Mouse (Mus musculus) bone marrow macrophage, adult 2 months (primary cell): ENCODE measurements at regions not wholly inside any gene's neighbourhood (a gene's known extent, or its start where the extent isn't known, plus 50 kb on each side); places are given as distances from the start of the nearest gene placed in this dataset.

Experiments
- H3K27ac ChIP-seq: 2 replicates; pipeline ENCODE4 v1.5.1; 2012; ENCODE audit warnings: low read depth, low read length; ENCODE audit not compliant: insufficient read depth
- H3K4me1 ChIP-seq: 2 replicates; pipeline ENCODE4 v1.6.1; 2012; ENCODE audit warnings: low read length; ENCODE audit not compliant: control insufficient read depth, insufficient read depth
- H3K4me3 ChIP-seq: 2 replicates; pipeline ENCODE4 v1.5.1; 2012; ENCODE audit warnings: mild to moderate bottlenecking, low read length, moderate library complexity; ENCODE audit not compliant: insufficient read depth
- CTCF ChIP-seq: IDR thresholded peaks from 2 replicates; pipeline ENCODE4 v1.5.1; 2012; ENCODE audit warnings: low read depth, mild to moderate bottlenecking, low read length, moderate library complexity
- POLR2A ChIP-seq: IDR thresholded peaks from 2 replicates; pipeline ENCODE4 v1.6.1; 2012; ENCODE audit warnings: mild to moderate bottlenecking, low read depth, low read length, borderline replicate concordance

DNA sequence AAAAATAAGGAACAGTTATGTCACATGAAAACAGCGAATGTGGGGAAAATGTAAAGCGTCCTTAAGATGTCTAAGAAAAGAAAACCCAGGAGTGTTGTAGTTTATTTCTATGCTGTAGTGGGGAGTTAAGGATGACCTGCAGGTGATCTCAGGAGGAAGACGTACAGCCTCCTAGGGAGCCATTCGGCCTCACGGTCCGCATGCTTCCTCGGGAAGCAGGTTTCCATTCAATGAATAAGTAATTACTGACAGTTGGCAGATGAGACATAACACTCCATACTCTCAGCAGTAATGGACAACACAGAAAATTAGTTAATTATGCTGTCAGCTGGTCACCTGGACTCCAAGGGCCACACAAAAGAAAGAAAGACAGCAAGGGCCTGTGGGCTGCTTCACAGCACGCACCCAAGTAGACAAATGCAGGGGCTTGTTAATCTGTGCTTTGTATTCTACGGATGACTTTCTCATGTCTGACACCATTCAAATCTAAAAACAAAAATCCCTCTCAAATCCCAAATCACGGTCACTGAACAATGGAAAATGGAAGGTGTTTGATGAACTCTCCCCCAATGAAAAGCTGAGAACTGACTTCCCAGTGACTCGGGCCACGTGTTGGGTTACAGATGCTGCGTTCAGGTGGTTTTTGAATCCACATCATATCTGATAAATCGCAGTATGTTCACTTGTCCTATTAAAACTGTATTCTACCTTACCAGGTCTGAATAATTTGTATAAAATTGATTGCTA, 193.5 kb downstream of the Gm11361 start:
- Histone ChIP-seq H3K4me3 (no peak overlapping the region), H3K27ac (no peak overlapping the region), H3K4me1 (no peaks in the 10 kb centered on the region)
- TF ChIP-seq CTCF (no peak), POLR2A (no peak)

DNA sequence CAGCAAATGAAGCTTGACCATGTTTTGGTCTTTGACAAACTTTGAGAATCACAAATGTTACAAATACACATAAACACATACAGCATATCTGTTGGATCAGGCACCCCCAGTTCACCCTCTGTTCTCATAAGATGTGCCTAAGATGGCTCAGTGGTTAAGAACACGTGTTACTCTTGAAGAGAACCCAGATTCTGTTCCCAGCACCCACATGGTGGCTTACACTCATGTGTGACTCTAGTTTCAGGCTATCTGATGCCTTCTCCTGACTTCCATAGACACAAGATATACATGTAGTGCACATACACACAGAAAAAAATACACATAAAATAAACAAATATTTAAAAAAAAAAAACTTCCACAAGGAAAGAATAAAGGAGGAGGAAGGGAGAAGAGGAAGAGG, 191.7 kb downstream of the Gm11361 start:
- Histone ChIP-seq H3K4me1 (no peaks in the 10 kb centered on the region), H3K4me3 (no peak overlapping the region), H3K27ac (no peak overlapping the region)
- no peak for TF ChIP-seq CTCF
- no peak for TF ChIP-seq POLR2A

DNA sequence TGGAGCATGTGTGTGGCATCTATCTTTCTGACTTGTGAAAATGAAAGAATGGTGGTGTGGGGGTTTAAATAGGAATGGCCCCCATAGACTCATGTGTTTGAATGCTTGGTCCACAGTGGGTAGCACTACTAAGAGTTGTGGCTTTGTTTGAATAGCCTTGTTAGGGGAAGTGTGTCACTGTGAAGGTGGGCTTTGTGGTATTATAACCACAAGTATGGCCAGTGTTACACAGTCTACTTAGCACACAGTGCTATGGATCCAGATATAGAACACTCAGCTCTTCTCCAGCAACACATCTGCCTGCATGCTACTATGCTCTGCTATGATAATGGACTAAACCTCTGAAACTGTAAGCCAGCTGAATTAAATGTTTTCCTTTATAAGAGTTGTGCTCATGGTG, 184.9 kb downstream of the Gm11361 start:
- no peak overlapping the region for H3K27ac ChIP-seq
- TF ChIP-seq POLR2A (no peak), CTCF (no peak)
- no peak overlapping the region for H3K4me3 ChIP-seq
- no peaks in the 10 kb centered on the region for H3K4me1 ChIP-seq

DNA sequence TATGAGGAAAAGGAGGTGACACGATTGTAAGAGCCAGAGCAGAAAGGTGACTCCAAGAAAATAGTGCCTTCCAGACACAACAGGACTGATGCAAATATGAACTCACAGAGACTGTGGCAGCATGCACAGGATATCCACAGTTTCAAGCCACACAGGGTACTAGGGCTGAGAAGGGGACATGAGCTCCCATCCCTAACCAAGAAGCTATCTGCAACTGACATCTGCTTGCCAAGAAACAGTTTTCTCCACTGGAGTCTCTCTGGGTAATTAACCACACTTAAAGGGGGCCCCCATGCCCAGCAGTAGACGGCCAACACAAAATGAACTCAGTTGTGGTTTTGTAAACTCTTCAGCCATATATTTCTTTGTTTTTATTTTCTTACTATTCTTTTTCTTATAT, 176.1 kb downstream of the Gm11361 start:
- no peaks in the 10 kb centered on the region for H3K4me1 ChIP-seq
- no peak overlapping the region for H3K4me3 ChIP-seq
- H3K27ac ChIP-seq: no peak overlapping the region
- TF ChIP-seq POLR2A (no peak), CTCF (no peak)

DNA sequence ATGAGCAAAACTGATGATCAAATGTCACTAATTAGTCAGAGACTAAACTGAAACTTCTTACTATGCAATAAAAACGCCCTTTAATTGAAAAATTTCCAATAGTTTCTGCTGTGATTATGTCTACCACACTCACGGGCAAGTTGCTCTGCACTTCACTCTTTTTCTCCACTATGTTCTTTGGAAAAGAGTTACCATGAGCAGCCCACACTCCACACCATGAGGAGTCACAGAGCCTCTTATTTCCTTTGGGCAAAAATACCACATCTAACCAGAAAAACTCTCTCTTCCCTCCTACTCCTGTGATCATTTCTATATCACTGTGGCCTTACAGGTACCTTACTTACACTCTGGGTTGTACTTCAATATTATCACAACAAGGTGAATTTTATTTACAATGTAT, 174.7 kb downstream of the Gm11361 start:
- Histone ChIP-seq H3K27ac (no peak overlapping the region), H3K4me1 (no peaks in the 10 kb centered on the region), H3K4me3 (no peak overlapping the region)
- TF ChIP-seq POLR2A (no peak), CTCF (no peak)

DNA sequence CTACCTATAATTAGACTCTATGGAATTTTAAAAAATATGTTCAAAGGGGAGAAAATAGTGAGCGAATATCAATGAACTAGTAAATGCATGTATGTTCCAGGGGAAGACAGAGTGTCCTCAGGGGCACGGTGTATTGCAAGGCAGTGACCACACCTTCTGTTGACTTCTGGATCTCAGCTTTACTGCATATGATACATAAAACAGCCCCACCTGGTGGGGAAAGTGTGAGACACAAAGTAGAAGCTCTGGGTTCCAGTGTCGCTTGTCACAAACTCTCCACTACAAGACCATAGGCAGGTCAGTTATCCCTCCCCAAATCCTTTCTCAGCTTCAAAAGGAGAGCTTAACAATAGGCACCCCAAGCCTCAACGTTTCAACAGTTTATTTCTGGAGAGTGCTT, 168.8 kb downstream of the Gm11361 start:
- TF ChIP-seq CTCF (no peak), POLR2A (no peak)
- Histone ChIP-seq H3K4me3 (no peak overlapping the region), H3K4me1 (no peaks in the 10 kb centered on the region), H3K27ac (no peak overlapping the region)

DNA sequence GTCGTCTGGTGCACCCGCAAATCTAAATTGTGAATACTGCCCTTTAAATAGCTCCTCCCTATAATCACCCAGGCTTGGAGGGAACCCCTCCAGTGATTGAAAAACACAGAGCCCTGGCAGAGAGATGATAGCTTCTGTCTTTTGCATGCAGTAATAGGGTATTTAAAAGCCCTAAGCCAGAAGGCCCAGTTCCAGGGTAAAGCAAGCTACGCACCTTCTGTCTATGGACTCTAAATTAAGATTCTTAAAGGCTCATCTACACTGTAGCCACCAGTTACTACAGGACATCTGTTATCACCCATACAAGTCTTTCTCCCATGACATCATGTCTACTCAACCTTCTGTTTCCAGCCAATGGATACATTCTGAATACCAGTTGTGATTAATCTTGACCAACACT, 167.8 kb downstream of the Gm11361 start:
- peaks cover 6% of the 10 kb centered on the region for H3K4me1 ChIP-seq
- no peak for TF ChIP-seq POLR2A
- no peak for TF ChIP-seq CTCF
- H3K4me3 ChIP-seq: no peak overlapping the region
- no peak overlapping the region for H3K27ac ChIP-seq

DNA sequence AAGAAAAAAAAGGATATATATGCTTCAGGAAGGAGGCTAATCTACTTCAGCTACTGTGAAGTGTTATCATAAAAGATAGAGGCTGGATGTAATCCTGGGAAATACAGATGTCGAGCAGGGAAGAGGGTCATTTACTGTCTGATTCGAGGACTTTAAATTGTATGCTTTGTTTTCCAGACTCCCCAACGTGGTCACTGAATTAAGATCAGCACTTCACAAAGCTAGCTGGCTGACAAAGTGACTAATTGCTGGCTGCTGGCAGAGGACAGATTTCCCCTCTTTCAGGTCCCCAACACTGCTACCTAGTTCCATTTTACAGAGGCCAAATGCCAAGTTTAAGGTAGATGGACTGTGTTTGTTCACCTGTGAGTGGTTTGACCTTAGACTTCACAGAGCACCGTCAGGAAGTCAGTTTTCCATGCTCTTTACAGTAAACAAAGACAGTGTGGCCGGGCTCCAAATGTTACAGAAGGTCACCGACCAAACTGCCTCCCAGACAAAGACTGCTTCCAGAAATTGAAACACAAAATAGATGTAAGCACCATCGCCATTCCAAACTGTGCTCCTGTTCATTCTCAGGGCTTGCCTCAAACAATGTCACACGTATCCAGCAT, 167.2 kb downstream of the Gm11361 start:
- H3K4me1 ChIP-seq: peaks cover 8% of the 10 kb centered on the region
- no peak for TF ChIP-seq CTCF
- no peak for TF ChIP-seq POLR2A
- H3K4me3 ChIP-seq: no peak overlapping the region
- no peak overlapping the region for H3K27ac ChIP-seq

DNA sequence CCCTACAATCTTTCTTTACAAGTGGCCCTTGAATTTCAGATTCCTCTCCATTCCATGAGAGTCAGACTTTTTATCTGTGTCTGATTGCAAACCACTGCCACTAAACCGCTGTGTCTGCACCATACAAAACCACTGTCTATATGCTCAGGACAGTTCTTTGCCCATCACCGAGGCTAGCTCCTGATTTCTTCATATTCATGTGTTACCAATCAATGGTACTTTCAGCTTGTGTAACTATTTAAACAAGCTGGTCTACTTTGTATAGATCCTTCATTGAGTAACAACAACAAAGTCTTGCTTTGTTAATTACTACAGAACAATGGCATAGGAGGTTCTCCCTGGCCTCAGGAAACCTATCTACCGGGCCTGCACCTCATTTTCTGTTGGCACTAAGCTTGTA, 164.0 kb downstream of the Gm11361 start:
- no peak for TF ChIP-seq CTCF
- TF ChIP-seq POLR2A: no peak
- H3K27ac ChIP-seq: no peak overlapping the region
- peaks cover 32% of the 10 kb centered on the region for H3K4me1 ChIP-seq
- H3K4me3 ChIP-seq: no peak overlapping the region

DNA sequence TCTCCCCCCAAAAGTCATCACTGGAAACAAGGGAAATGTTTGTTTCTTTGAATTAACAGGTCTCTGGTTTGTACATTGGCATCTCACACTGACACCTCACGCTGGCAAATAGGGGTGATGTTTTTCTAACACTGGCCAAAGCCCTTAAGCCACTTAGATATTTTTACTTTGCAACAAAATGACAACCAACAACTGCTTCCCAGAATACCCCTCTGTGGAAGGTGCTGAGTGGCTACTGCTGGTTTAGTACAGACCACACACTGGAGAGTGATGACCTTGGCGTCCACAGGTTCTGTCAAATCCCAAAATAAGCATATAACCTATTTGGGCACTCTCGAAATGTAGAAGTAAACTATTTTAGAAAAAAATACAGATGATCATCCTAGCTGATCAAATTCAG, 163.3 kb downstream of the Gm11361 start:
- H3K27ac ChIP-seq: no peak overlapping the region
- H3K4me1 ChIP-seq: peaks cover 35% of the 10 kb centered on the region
- H3K4me3 ChIP-seq: no peak overlapping the region
- TF ChIP-seq POLR2A (no peak), CTCF (no peak)
